Mouse (Mus musculus) heart, postnatal 0 days (tissue): ENCODE measurements at regions not wholly inside any gene's neighbourhood (a gene's known extent, or its start where the extent isn't known, plus 50 kb on each side); places are given as distances from the start of the nearest gene placed in this dataset.

Experiments used
- ATAC-seq: fragments of 200-750 bp; cut with Nextera tagmentation; 2 replicates; pipeline ENCODE4 v1.8.0; 2017; ENCODE audit warnings: low read depth, moderate number of reproducible peaks, moderate library complexity; ENCODE audit not compliant: insufficient read depth
- DNase-seq: peaks from one replicate; pipeline ENCODE4 v3.0.0-alpha.2; 2016; ENCODE audit warnings: low spot score
- H3K27ac ChIP-seq: fragments of 300-500 bp; sonication (generic); 2 replicates; pipeline ENCODE4 v1.5.1; 2014; ENCODE audit warnings: low read depth, mild to moderate bottlenecking
- H3K27me3 ChIP-seq: fragments of 300-500 bp; sonication (generic); 2 replicates; pipeline ENCODE4 v1.6.1; 2014; ENCODE audit warnings: low read length, mixed read lengths; ENCODE audit not compliant: control insufficient read depth, insufficient read depth
- H3K36me3 ChIP-seq: fragments of 300-500 bp; sonication (generic); replicated peaks from 2 replicates; pipeline ENCODE4 v1.6.1; 2014; ENCODE audit warnings: low read length, mixed read lengths; ENCODE audit not compliant: control insufficient read depth, insufficient read depth
- H3K4me1 ChIP-seq: fragments of 300-500 bp; sonication (generic); 2 replicates; pipeline ENCODE4 v1.6.1; 2014; ENCODE audit warnings: antibody characterized with exemption; ENCODE audit not compliant: control insufficient read depth, insufficient read depth
- H3K4me2 ChIP-seq: fragments of 300-500 bp; sonication (generic); 2 replicates; pipeline ENCODE4 v1.6.1; 2014; ENCODE audit warnings: low read depth, mild to moderate bottlenecking, low read length, moderate library complexity
- H3K4me3 ChIP-seq: fragments of 300-500 bp; sonication (generic); 2 replicates; pipeline ENCODE4 v1.5.1; 2014; ENCODE audit warnings: low read depth, low read length
- H3K9ac ChIP-seq: fragments of 300-500 bp; sonication (generic); replicated peaks from 2 replicates; pipeline ENCODE4 v1.6.1; 2014; ENCODE audit warnings: low read depth, low read length, mixed read lengths
- H3K9me3 ChIP-seq: fragments of 300-500 bp; sonication (generic); replicated peaks from 2 replicates; pipeline ENCODE4 v1.6.1; 2016; ENCODE audit warnings: low read length; ENCODE audit not compliant: control insufficient read depth
- CTCF ChIP-seq: IDR thresholded peaks from 2 replicates; pipeline ENCODE4 v1.5.1; 2016; ENCODE audit warnings: antibody characterized with exemption, control low read depth, low read depth
- EP300 ChIP-seq: IDR thresholded peaks from 2 replicates; pipeline ENCODE4 v1.6.1; 2016; ENCODE audit warnings: antibody characterized with exemption, low read depth
- WGBS: fragments of 180-500 bp; shearing (Covaris S2); extraction: QIAGEN DNeasy Blood & Tissue Kit; methylation state at CpG from one replicate; pipeline ENCODE4 v1.1.7; 2014; 5-methylcytosine and 5-hydroxymethylcytosine counted together

- Histone ChIP-seq H3K36me3 (no peaks in the 10 kb centered on the region), H3K4me3 (no peak overlapping the region), H3K4me1 (no peaks in the 10 kb centered on the region), H3K9ac (no peak overlapping the region), H3K4me2 (no peak overlapping the region), H3K9me3 (no peaks in the 10 kb centered on the region), H3K27me3 (no peaks in the 10 kb centered on the region), H3K27ac (no peak overlapping the region)
- TF ChIP-seq EP300 (no peak), CTCF (no peak)
- no peak for DNase-seq
- ATAC-seq: no peak
- 86% methylated on average over 4 of the region's 4 CpGs for WGBS
Measured at GRCm38 (mm10) chr19:28205691-28206090, 194.7 kb upstream of the Rfx3 start.

GRCm38 (mm10) chr19:28203719-28204118 lies 192.8 kb upstream of the Rfx3 start:
- H3K36me3 ChIP-seq: no peaks in the 10 kb centered on the region
- no peaks in the 10 kb centered on the region for H3K4me1 ChIP-seq
- H3K27me3 ChIP-seq: no peaks in the 10 kb centered on the region
- H3K27ac ChIP-seq: no peak overlapping the region
- no peak for TF ChIP-seq EP300
- TF ChIP-seq CTCF: no peak
- H3K4me3 ChIP-seq: no peak overlapping the region
- no peak overlapping the region for H3K4me2 ChIP-seq
- H3K9me3 ChIP-seq: no peaks in the 10 kb centered on the region
- no peak for ATAC-seq
- no peak overlapping the region for H3K9ac ChIP-seq
- no peak for DNase-seq
- WGBS: 62% methylated on average over 3 of the region's 3 CpGs

- 70% methylated on average over 8 of the region's 8 CpGs for WGBS
- no peak for TF ChIP-seq CTCF
- no peak for TF ChIP-seq EP300
Measured at GRCm38 (mm10) chr19:28199385-28199784, 188.4 kb upstream of the Rfx3 start.

GRCm38 (mm10) chr19:28196881-28197280 lies 185.9 kb upstream of the Rfx3 start:
- 86% methylated on average over 5 of the region's 5 CpGs for WGBS
- H3K4me2 ChIP-seq: no peak overlapping the region

More at GRCm38 (mm10) chr19:28199385-28199784, 188.4 kb upstream of the Rfx3 start:
- Histone ChIP-seq H3K4me1 (no peaks in the 10 kb centered on the region), H3K27me3 (no peaks in the 10 kb centered on the region), H3K4me3 (no peak overlapping the region), H3K9me3 (no peaks in the 10 kb centered on the region), H3K4me2 (no peak overlapping the region), H3K27ac (no peak overlapping the region), H3K36me3 (no peaks in the 10 kb centered on the region), H3K9ac (no peak overlapping the region)
- DNase-seq: no peak
- ATAC-seq: no peak

GRCm38 (mm10) chr19:28192248-28192647 lies 181.3 kb upstream of the Rfx3 start:
- Histone ChIP-seq H3K4me3 (no peak overlapping the region), H3K36me3 (no peaks in the 10 kb centered on the region), H3K27ac (no peak overlapping the region), H3K4me1 (no peaks in the 10 kb centered on the region), H3K9ac (no peak overlapping the region), H3K27me3 (no peaks in the 10 kb centered on the region), H3K4me2 (no peak overlapping the region), H3K9me3 (no peaks in the 10 kb centered on the region)
- WGBS: 82% methylated on average over 3 of the region's 3 CpGs
- TF ChIP-seq CTCF (no peak), EP300 (no peak)
- ATAC-seq: no peak
- DNase-seq: no peak

More at GRCm38 (mm10) chr19:28196881-28197280, 185.9 kb upstream of the Rfx3 start:
- Histone ChIP-seq H3K36me3 (no peaks in the 10 kb centered on the region), H3K27ac (no peak overlapping the region), H3K4me3 (no peak overlapping the region), H3K4me1 (no peaks in the 10 kb centered on the region), H3K27me3 (no peaks in the 10 kb centered on the region), H3K9me3 (no peaks in the 10 kb centered on the region), H3K9ac (no peak overlapping the region)
- TF ChIP-seq EP300: no peak
- TF ChIP-seq CTCF: no peak
- no peak for ATAC-seq
- DNase-seq: no peak

GRCm38 (mm10) chr19:28191428-28192116 lies 180.6 kb upstream of the Rfx3 start:
- no peak for TF ChIP-seq EP300
- WGBS: 43% methylated on average over 9 of the region's 9 CpGs
- Histone ChIP-seq H3K27ac (no peak overlapping the region), H3K27me3 (no peaks in the 10 kb centered on the region), H3K4me2 (no peak overlapping the region), H3K4me3 (no peak overlapping the region), H3K4me1 (no peaks in the 10 kb centered on the region), H3K9me3 (no peaks in the 10 kb centered on the region), H3K36me3 (no peaks in the 10 kb centered on the region), H3K9ac (no peak overlapping the region)
- DNase-seq: no peak
- ATAC-seq: no peak
